Comparison of ENCODE assay signal across 21 mouse cellular contexts in the genomic region with DNA sequence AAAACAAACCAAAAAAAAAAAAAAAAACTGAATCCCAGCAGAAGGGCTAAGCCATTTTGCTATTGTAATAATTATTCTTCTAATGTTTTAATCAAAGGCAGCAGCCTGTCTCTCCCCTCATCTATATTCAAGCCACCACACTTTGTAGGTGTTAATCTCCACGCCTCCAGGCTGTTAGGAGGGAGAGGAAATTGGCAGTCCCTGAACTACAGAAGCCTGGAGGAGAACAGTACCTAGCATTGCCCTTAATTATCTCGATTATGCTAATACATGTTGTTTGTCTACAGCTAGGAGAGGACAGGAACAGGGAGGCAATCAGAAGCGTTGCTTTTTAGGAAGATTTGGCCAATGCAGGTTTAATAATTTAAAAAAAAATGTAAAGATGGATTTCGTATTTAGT.
DNase-seq lines count a peak whose midpoint lies in the region; ATAC-seq lines count a peak whose summit lies in the region.
"Had no signal": no experiment of that assay in that cellular context is flagged by ENCODE, and none has a peak within 500 bp of the region (broad histone marks: within the 10 kb centered on the region; RNA-seq: fewer than 3 reads in every experiment).

No protein-coding gene starts in this region.

- no peaks in the 10 kb centered on the region for H3K27me3 ChIP-seq in forebrain, embryonic 15.5 days
- H3K27me3 ChIP-seq in midbrain, embryonic 10.5 days (ENCODE audit: low read depth, poor library complexity, severe bottlenecking): no peaks in the 10 kb centered on the region
- H3K27me3 ChIP-seq in neural tube, embryonic 14.5 days (ENCODE audit: control insufficient read depth, insufficient read depth, low read length): no peaks in the 10 kb centered on the region
- H3K27me3 ChIP-seq in kidney, embryonic 15.5 days: no peaks in the 10 kb centered on the region
- H3K27me3 ChIP-seq: embryonic facial prominence, embryonic 12.5 days had no signal

- H3K4me1 ChIP-seq in forebrain, embryonic 15.5 days: peaks cover 36% of the 10 kb centered on the region
- peaks cover 39% of the 10 kb centered on the region for H3K4me1 ChIP-seq in midbrain, embryonic 10.5 days
- H3K4me1 ChIP-seq in neural tube, embryonic 14.5 days (ENCODE audit: control insufficient read depth, insufficient read depth, low read length): peaks cover 12% of the 10 kb centered on the region; the same call in 1 of the 2 replicates
- peaks cover 5% of the 10 kb centered on the region for H3K4me1 ChIP-seq in kidney, embryonic 15.5 days

- no peak overlapping the region for H3K9ac ChIP-seq in forebrain, embryonic 15.5 days (replicated peaks)
- H3K9ac ChIP-seq in neural tube, embryonic 14.5 days (replicated peaks; ENCODE audit: low read depth, low read length): no peak overlapping the region
- no peak overlapping the region for H3K9ac ChIP-seq in kidney, embryonic 15.5 days
- H3K9ac ChIP-seq: embryonic facial prominence, embryonic 12.5 days; lung, embryonic 14.5 days had no signal

- WGBS in forebrain, embryonic 15.5 days: 20% methylated on average over 4 of the region's 4 CpGs
- 67% methylated on average over 4 of the region's 4 CpGs for WGBS in midbrain, embryonic 10.5 days
- WGBS in neural tube, embryonic 14.5 days: 33% methylated on average over 4 of the region's 4 CpGs
- WGBS in kidney, embryonic 15.5 days: 49% methylated on average over 4 of the region's 4 CpGs

- no peak overlapping the region for H3K4me2 ChIP-seq in forebrain, embryonic 15.5 days (replicated peaks)
- H3K4me2 ChIP-seq in neural tube, embryonic 14.5 days (ENCODE audit: low read depth, low read length): no peak overlapping the region
- no peak overlapping the region for H3K4me2 ChIP-seq in kidney, embryonic 15.5 days
- H3K4me2 ChIP-seq: embryonic facial prominence, embryonic 12.5 days; liver, embryonic 11.5 days; lung, embryonic 14.5 days had no signal

- H3K36me3 ChIP-seq in forebrain, embryonic 15.5 days: no peaks in the 10 kb centered on the region
- no peaks in the 10 kb centered on the region for H3K36me3 ChIP-seq in midbrain, embryonic 10.5 days
- no peaks in the 10 kb centered on the region for H3K36me3 ChIP-seq in neural tube, embryonic 14.5 days (ENCODE audit: control insufficient read depth, insufficient read depth, low read length)
- no peaks in the 10 kb centered on the region for H3K36me3 ChIP-seq in kidney, embryonic 15.5 days
- H3K36me3 ChIP-seq: embryonic facial prominence, embryonic 12.5 days; limb, embryonic 10.5 days had no signal

- peak; percentile 92 for ATAC-seq in forebrain, embryonic 15.5 days (replicated peaks)
- peak; percentile 52; the same call in 1 of the 2 replicates for ATAC-seq in neural tube, embryonic 14.5 days (ENCODE audit: low read depth)
- no peak for ATAC-seq in kidney, embryonic 15.5 days (replicated peaks; ENCODE audit: low FRiP score)

- H3K9me3 ChIP-seq in forebrain, embryonic 15.5 days: no peaks in the 10 kb centered on the region
- 0 out of 2 replicates have a peak, but pooled peaks cover 3% of the 10 kb centered on the region for H3K9me3 ChIP-seq in midbrain, embryonic 10.5 days (replicated peaks)
- H3K9me3 ChIP-seq in neural tube, embryonic 14.5 days (ENCODE audit: control insufficient read depth, low read length): no peaks in the 10 kb centered on the region
- H3K9me3 ChIP-seq in kidney, embryonic 15.5 days (replicated peaks): no peaks in the 10 kb centered on the region
- H3K9me3 ChIP-seq: embryonic facial prominence, embryonic 12.5 days; limb, embryonic 10.5 days had no signal

- H3K27ac ChIP-seq in forebrain, embryonic 15.5 days (replicated peaks): peak overlapping the region; percentile 91
- peak overlapping the region; percentile 79; the same call in 1 of the 2 replicates for H3K27ac ChIP-seq in midbrain, embryonic 10.5 days (replicated peaks)
- no peak overlapping the region for H3K27ac ChIP-seq in neural tube, embryonic 14.5 days (ENCODE audit: low read depth, low read length)
- no peak overlapping the region for H3K27ac ChIP-seq in kidney, embryonic 15.5 days
- H3K27ac ChIP-seq: embryonic facial prominence, embryonic 12.5 days; gastrocnemius, adult 2 months; heart, adult 2 months had no signal

- H3K4me3 ChIP-seq in forebrain, embryonic 15.5 days: no peak overlapping the region
- H3K4me3 ChIP-seq in midbrain, embryonic 10.5 days: no peak overlapping the region
- H3K4me3 ChIP-seq in neural tube, embryonic 14.5 days (ENCODE audit: low read depth, low read length): no peak overlapping the region
- no peak overlapping the region for H3K4me3 ChIP-seq in kidney, embryonic 15.5 days (replicated peaks)
- H3K4me3 ChIP-seq: embryonic facial prominence, embryonic 12.5 days; gastrocnemius, adult 2 months; heart, adult 2 months; limb, embryonic 10.5 days had no signal

- DNase-seq in layer of hippocampus, adult 18-20 months (ENCODE audit: low spot score in 2 of 2): peak; percentile 10 to 26
- no peak for DNase-seq in layer of hippocampus, adult 9-11 months
- DNase-seq in midbrain, embryonic 10.5 days (ENCODE audit: low spot score): no peak
- DNase-seq in kidney, postnatal 36 days: no peak
- no peak for DNase-seq in thymus, postnatal 25 days
- DNase-seq: adrenal gland, postnatal 10 days; B cell, adult 2 months; cerebellum, adult 11-12 months; gastrocnemius, adult 2 months; heart, adult 2 months; kidney, adult 2 months; lung, embryonic 14.5 days; lung, postnatal 4 days; spleen, adult 18-20 months; thymus, adult 18-20 months had no signal

Comparison
In these comparisons a context has a peak if more than half of its experiments do, and no peak if none do; other contexts are left out.
1. DNase-seq: peak in layer of hippocampus, adult 18-20 months (2 of 2); none in layer of hippocampus, adult 9-11 months (single experiment), midbrain, embryonic 10.5 days (single experiment), kidney, postnatal 36 days (0 of 2) and thymus, postnatal 25 days (single experiment).
2. H3K27ac ChIP-seq: peak in forebrain, embryonic 15.5 days (single experiment) and midbrain, embryonic 10.5 days (single experiment); none in neural tube, embryonic 14.5 days (single experiment) and kidney, embryonic 15.5 days (single experiment).